Mouse (Mus musculus) stomach, postnatal 0 days (tissue): ENCODE measurements around the gene Copa.
A peak's percentile ranks its signal among the peaks of the same experiment; 100 is the strongest.

Experiments used
- CTCF ChIP-seq: IDR thresholded peaks from 2 replicates; pipeline ENCODE4 v1.5.1; 2016; ENCODE audit warnings: antibody characterized with exemption, low read depth, mild to moderate bottlenecking, moderate library complexity
- EP300 ChIP-seq: optimal IDR thresholded peaks from 2 replicates; pipeline ENCODE3; 2016; ENCODE audit warnings: antibody characterized with exemption

DNA sequence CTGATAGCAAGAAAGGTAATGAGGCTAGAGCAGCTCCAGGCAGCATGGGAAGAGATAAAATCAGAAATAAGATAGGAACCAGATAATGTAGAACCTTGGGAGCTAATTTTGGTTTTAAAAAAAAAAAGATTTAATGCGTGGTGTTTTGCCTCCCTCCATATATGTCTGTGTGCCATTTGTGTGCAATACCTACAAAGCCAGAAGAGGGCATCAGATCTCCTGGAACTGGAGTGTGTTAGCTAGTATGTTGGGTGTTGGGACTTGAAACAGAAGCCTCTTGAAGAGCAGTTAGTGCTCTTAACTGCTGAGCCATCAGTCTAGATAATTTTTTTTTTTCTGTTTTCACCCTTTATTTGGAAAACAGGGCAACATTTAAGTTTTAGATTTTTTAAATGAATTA, 61.2 kb downstream of the Copa start:
- TF ChIP-seq CTCF, result peak; percentile 83
- no peak for TF ChIP-seq EP300
